Mouse (Mus musculus): Measurements from ENCODE around the gene Syt5. TPM values are rescaled to one million over a fixed set of nuclear protein-coding genes. Genes with fewer than 3 reads are reported as not detected.
A peak's percentile ranks its signal among the peaks of the same experiment; 100 is the strongest.

The Syt5 gene
- polyA plus RNA-seq, 1 experiment from 2014 or later: 92.2 TPM

GRCm38 (mm10) chr7:4504646-4505435 is 42.5 kb downstream of the Syt5 start:
- Histone ChIP-seq H3K4me1 (replicated peaks) (peaks cover 15% of the 10 kb centered on the region), H3K27me3 (0 out of 2 replicates have a peak, but pooled peaks cover 3% of the 10 kb centered on the region), H3K9ac (replicated peaks) (no peak overlapping the region), H3K27ac (no peak overlapping the region), H3K36me3 (no peaks in the 10 kb centered on the region), H3K4me2 (replicated peaks) (no peak overlapping the region), H3K4me3 (replicated peaks) (no peak overlapping the region), H3K9me3 (no peaks in the 10 kb centered on the region)
- no peak for ATAC-seq
- WGBS: 62% methylated on average over 11 of the region's 11 CpGs

DNA sequence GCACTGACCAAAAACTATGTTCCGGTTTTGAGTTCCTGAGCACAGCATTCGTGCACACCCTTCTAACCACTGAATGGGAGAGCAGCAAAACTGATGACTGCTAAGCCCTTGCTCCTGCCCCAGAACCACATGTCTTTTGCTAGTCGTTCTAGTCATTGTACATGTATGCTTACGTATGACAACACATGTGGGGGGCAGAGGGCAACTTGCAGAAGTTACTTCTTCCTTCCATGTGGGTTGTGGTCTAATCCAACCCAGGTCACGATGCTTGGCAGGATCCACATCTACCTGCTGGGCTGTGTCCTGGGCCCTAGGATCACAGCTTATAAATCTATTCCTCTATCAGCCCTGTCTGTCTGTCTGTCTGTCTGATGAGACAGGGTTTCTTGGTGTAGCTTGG is 43.5 kb downstream of the Syt5 start:
- H3K4me3 ChIP-seq (replicated peaks): no peak overlapping the region
- no peaks in the 10 kb centered on the region for H3K9me3 ChIP-seq
- no peak overlapping the region for H3K27ac ChIP-seq
- WGBS: 85% methylated on average over 5 of the region's 5 CpGs
- H3K4me1 ChIP-seq (replicated peaks): peaks cover 23% of the 10 kb centered on the region
- no peak for ATAC-seq
- H3K36me3 ChIP-seq: 0 out of 2 replicates have a peak, but pooled peaks cover 4% of the 10 kb centered on the region
- no peak overlapping the region for H3K4me2 ChIP-seq (replicated peaks)
- 0 out of 2 replicates have a peak, but pooled peaks cover 3% of the 10 kb centered on the region for H3K27me3 ChIP-seq
- no peak overlapping the region for H3K9ac ChIP-seq (replicated peaks)

DNA sequence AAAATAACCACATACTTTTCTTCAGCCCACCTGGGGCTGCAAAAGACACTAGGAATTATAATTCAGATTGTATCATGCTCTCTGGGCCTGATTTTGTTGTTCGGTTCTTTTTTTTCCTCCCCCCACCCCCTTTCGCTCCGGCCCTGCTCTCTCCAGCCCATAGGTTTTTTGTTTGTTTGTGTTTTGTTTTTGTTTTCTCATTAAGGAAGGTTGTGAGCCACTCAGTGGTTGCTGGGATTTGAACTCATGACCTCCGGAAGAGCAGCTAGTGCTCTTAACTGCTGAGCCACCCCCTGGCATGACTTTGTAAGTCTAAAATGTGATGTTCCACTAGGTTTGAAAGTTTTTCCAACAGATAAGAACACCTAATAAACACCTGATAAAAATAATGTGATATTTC is 44.2 kb downstream of the Syt5 start:
- H3K9me3 ChIP-seq: no peaks in the 10 kb centered on the region
- no peak overlapping the region; the same call in 1 of the 2 replicates for H3K4me3 ChIP-seq (replicated peaks)
- no peaks in the 10 kb centered on the region for H3K27me3 ChIP-seq
- H3K27ac ChIP-seq: no peak overlapping the region
- WGBS: 76% methylated on average over 4 of the region's 4 CpGs
- no peak overlapping the region for H3K9ac ChIP-seq (replicated peaks)
- 0 out of 2 replicates have a peak, but pooled peaks cover 4% of the 10 kb centered on the region for H3K36me3 ChIP-seq
- no peak overlapping the region for H3K4me2 ChIP-seq (replicated peaks)
- ATAC-seq: no peak
- peaks cover 31% of the 10 kb centered on the region for H3K4me1 ChIP-seq (replicated peaks)

DNA sequence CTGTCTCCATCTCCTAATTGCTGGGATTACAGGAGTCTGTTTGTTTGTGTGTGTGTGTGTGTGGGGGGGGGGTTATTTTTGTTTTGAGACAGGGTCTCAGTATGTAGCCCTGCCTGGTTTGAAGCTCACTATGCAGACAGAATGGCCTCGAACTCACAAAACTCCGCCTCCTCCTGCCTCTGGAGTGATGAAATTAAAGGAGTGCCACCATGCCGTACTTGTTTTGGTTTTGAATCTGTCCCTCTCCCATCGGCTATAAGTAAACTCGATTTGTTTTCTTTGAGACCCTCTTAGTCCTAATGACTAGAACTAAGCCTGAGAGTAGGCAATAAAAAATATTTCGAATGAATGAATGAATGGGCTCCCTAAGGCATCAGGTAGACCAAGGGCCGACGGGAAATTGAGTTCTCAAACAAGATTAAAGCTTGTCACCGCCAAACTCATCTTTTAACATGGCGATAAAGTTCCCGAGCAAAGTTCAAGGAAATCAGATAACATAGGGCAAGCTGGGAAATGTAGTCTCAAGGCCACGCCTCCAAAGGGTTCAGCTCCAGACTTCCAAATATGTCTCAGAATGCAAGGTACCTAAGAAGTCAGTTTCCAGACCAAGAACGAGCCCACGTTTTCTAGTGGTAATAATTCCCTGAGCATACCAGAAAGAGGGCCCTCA is 44.8 kb downstream of the Syt5 start:
- 0 out of 2 replicates have a peak, but pooled peaks cover 7% of the 10 kb centered on the region for H3K36me3 ChIP-seq
- H3K9ac ChIP-seq (replicated peaks): peak overlapping the region; percentile 97
- H3K9me3 ChIP-seq: no peaks in the 10 kb centered on the region
- peak overlapping the region; percentile 85 for H3K4me2 ChIP-seq (replicated peaks)
- peaks cover 36% of the 10 kb centered on the region for H3K4me1 ChIP-seq (replicated peaks)
- H3K4me3 ChIP-seq (replicated peaks): peak overlapping the region; percentile 92
- WGBS: 14% methylated on average over 14 of the region's 14 CpGs
- no peak overlapping the region for H3K27ac ChIP-seq
- H3K27me3 ChIP-seq: no peaks in the 10 kb centered on the region
- peak; percentile 29 for ATAC-seq

DNA sequence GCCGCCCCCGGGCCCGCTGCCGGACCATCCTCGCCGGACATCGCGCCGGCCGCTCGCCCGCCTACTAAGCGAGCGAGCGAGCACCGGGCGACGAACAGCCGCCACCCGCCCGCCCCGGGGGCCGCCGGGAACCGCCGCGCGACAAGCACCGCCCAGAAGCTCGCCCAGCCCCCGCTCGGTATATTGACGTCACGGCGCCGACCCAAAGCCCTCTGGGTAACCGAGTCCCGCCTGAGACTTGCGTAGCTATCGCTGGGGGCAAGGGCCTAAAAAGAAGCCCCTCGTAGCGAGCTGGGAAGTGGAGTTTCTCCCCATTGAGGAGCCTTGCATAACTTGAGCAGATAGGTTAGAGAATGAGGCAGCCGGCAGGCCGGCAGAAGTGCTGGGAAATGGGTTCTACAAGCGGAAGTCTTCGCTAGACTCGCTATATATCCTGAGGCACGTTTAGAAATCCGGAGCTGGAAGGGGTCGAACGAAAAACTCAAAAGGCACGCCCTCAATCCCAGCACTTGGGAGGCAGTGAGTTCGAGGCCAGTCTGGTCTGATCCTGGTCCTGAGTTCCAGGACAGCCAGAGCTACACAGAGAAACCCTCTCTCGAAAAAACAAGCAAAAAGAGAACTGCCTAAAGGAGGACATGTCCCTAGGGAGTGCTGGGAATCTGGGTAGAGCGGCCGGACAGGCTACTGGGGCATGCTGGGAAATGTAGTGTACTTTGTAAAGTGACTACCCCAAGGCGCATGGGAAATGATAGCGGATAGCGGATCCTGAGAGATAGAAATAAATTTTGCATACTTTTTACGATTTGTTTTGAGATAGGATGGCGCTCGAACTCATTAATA is 45.6 kb downstream of the Syt5 start, which contains the start of gene Ppp1r12c:
Ppp1r12c (minus strand) TSS at position 123 of the 840 bp plus-strand sequence.
- WGBS: under 1% methylated on average over 51 of the region's 62 CpGs
- peak; percentile 90 for ATAC-seq

DNA sequence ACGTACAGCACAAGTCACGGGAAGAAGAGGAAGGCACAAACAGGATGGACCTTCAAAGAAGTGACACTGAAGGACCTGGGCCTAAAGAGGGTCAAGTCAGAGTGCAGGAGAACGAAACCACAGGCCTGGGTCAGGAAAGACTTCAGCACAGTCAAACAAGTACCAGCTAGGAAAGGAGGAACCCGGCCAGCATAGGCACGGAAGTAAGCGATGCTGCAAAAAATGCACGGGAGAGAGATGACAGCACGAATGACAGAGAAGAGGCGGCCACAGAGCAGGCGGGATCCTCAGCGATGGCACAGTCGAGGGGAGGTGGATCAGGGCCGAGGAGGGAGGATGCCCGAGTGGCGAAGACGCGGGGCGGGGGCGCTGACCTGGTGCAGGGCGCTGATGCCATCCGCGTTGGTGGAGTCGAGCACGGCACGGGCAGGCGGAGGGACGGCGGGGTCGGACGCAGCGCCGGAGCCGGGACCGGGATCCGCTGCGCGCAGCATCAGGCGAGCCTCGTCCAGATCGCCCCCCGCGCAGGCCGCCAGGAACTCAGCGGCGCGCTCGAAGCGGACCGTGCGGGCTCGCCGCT is 46.4 kb downstream of the Syt5 start:
- H3K4me1 ChIP-seq (replicated peaks): peaks cover 43% of the 10 kb centered on the region
- peak overlapping the region; percentile 92 for H3K4me3 ChIP-seq (replicated peaks)
- peak; percentile 62 for ATAC-seq
- H3K9me3 ChIP-seq: no peaks in the 10 kb centered on the region
- peak overlapping the region; percentile 85 for H3K4me2 ChIP-seq (replicated peaks)
- peak overlapping the region; percentile 97 for H3K9ac ChIP-seq (replicated peaks)
- H3K36me3 ChIP-seq: peaks cover 20% of the 10 kb centered on the region
- WGBS: under 1% methylated on average over 33 of the region's 52 CpGs
- H3K27me3 ChIP-seq: no peaks in the 10 kb centered on the region
- H3K27ac ChIP-seq: peak overlapping the region; percentile 92

More for the DNA sequence above, 45.6 kb downstream of the Syt5 start, which contains the start of gene Ppp1r12c:
- Histone ChIP-seq H3K36me3 (peaks cover 12% of the 10 kb centered on the region), H3K4me2 (replicated peaks) (peak within 1 kb of the TSS; percentile 85), H3K9me3 (no peaks in the 10 kb centered on the region), H3K27me3 (no peaks in the 10 kb centered on the region), H3K9ac (replicated peaks) (peak within 1 kb of the TSS; percentile 97), H3K27ac (peak within 1 kb of the TSS; percentile 92), H3K4me3 (replicated peaks) (peak within 1 kb of the TSS; percentile 92), H3K4me1 (replicated peaks) (peaks cover 43% of the 10 kb centered on the region)

DNA sequence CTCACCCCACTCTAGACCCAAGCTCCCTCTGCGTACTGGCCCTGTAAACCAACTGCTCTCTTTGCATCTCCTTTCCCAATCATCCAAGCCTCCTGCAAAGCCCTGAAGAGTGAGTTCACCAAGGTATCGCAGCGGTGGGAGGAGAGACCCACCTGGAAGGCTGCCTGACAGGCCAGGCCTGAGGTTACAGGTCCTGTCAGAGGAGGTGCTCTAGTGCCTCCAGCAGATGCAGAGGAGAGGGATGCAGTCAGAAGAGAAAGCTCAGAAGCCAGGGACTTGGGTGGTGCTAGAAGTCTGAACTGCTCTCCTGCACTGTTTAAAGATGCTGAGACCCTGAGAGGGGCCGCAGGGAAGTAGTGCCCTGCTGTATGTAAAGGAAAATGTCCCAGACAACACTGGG is 48.3 kb downstream of the Syt5 start:
- Histone ChIP-seq H3K4me2 (replicated peaks) (peak overlapping the region; percentile 85), H3K9ac (replicated peaks) (peak overlapping the region; percentile 97)
- WGBS: 98% methylated on average over 4 of the region's 4 CpGs

GRCm38 (mm10) chr7:4498251-4498650 is 49.1 kb downstream of the Syt5 start:
- WGBS: 13% methylated on average over 9 of the region's 9 CpGs
- Histone ChIP-seq H3K4me3 (replicated peaks) (peak overlapping the region; percentile 92), H3K27me3 (no peaks in the 10 kb centered on the region), H3K9ac (replicated peaks) (peak overlapping the region; percentile 97), H3K27ac (peak overlapping the region; percentile 53; the same call in 1 of the 2 replicates), H3K4me1 (replicated peaks) (peaks cover 43% of the 10 kb centered on the region), H3K4me2 (replicated peaks) (peak overlapping the region; percentile 85), H3K9me3 (no peaks in the 10 kb centered on the region), H3K36me3 (peaks cover 44% of the 10 kb centered on the region)
- peak; percentile 16 for ATAC-seq

More for the DNA sequence above, 48.3 kb downstream of the Syt5 start:
- Histone ChIP-seq H3K27me3 (no peaks in the 10 kb centered on the region), H3K4me3 (replicated peaks) (peak overlapping the region; percentile 92), H3K4me1 (replicated peaks) (peaks cover 43% of the 10 kb centered on the region), H3K27ac (peak overlapping the region; percentile 53; the same call in 1 of the 2 replicates), H3K9me3 (no peaks in the 10 kb centered on the region), H3K36me3 (peaks cover 37% of the 10 kb centered on the region)
- ATAC-seq: no peak

DNA sequence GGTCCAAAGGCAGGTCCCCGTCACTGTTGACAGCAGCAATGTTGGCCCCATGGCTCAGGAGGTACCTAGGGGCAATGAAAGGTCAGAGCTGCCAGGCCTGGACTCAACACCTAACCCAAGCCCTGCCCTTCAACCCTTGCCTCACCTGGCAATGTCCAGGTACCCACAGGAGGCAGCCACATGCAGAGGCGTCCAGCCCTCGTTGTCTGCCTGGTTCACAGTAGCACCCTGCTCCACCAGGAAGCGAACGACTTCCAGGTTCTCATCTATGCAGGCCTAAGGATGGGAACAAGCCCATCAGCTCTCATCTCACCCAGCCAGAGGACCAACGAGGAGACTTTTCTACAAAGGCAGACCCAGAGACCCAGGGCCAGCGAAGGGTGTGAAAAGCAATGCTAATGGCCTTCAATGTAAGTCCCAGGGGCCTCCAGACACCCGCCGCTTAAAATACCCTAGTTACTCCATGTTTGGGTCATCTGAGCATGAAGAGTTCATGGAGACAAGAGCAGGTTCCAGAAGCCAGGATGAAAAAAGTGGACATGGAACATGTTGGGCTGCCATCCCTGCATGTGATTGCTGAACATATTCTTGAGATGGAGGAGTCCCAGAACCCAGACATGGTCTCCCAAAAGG is 50.0 kb downstream of the Syt5 start:
- WGBS: 92% methylated on average over 9 of the region's 9 CpGs
- Histone ChIP-seq H3K36me3 (peaks cover 52% of the 10 kb centered on the region), H3K9ac (replicated peaks) (no peak overlapping the region; the same call in 1 of the 2 replicates), H3K4me1 (replicated peaks) (peaks cover 41% of the 10 kb centered on the region), H3K27ac (0 out of 2 replicates have a peak overlapping the region, but pooled peaks have one; percentile 53), H3K4me3 (replicated peaks) (no peak overlapping the region), H3K27me3 (no peaks in the 10 kb centered on the region), H3K9me3 (no peaks in the 10 kb centered on the region), H3K4me2 (replicated peaks) (peak overlapping the region; percentile 85)
- ATAC-seq: no peak

DNA sequence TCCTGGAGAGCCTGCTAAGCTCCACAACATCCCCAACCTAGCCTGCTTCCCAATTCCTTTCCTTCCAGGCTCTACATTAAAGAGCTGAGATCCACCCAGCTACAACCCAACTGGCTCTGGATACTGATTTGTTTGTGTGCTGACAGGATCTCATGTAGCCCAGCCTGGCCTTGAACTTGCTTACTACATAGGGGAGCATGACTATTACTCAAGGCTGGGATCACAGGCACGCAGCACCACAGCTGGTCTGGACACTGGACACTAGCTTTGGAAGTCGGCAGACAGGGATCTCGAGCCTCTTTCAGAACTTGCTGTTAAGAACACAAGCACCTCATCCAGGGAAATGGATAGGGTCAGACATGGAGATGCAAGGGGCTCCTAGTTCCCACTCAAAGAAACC is 50.9 kb downstream of the Syt5 start:
- H3K9me3 ChIP-seq: no peaks in the 10 kb centered on the region
- H3K4me2 ChIP-seq (replicated peaks): no peak overlapping the region
- 89% methylated on average over 3 of the region's 3 CpGs for WGBS
- no peak overlapping the region for H3K9ac ChIP-seq (replicated peaks)
- no peaks in the 10 kb centered on the region for H3K27me3 ChIP-seq
- peaks cover 61% of the 10 kb centered on the region for H3K36me3 ChIP-seq
- no peak overlapping the region for H3K27ac ChIP-seq
- peaks cover 40% of the 10 kb centered on the region for H3K4me1 ChIP-seq (replicated peaks)
- H3K4me3 ChIP-seq (replicated peaks): no peak overlapping the region
- ATAC-seq: no peak

GRCm38 (mm10) chr7:4493991-4494390 is 53.4 kb downstream of the Syt5 start:
- no peaks in the 10 kb centered on the region for H3K27me3 ChIP-seq
- H3K4me3 ChIP-seq (replicated peaks): no peak overlapping the region
- ATAC-seq: no peak
- H3K27ac ChIP-seq: no peak overlapping the region
- H3K36me3 ChIP-seq: peaks cover 72% of the 10 kb centered on the region
- H3K9me3 ChIP-seq: no peaks in the 10 kb centered on the region
- no peak overlapping the region for H3K9ac ChIP-seq (replicated peaks)
- H3K4me2 ChIP-seq (replicated peaks): no peak overlapping the region
- H3K4me1 ChIP-seq (replicated peaks): peaks cover 22% of the 10 kb centered on the region
- 88% methylated on average over 1 of the region's 1 CpGs for WGBS

Data from midbrain, embryonic 13.5 days (tissue).